Mouse (Mus musculus) cerebellum, postnatal 36 days (tissue): ENCODE results near the gene Pcnx3.

ENCODE experiments used
- DNase-seq, 2 experiments: peaks; one replicate each; pipeline ENCODE4 v3.0.0; 2021 to 2022; ENCODE audit warnings: mixed read lengths in 2 of 2

Pcnx3 gene

DNA sequence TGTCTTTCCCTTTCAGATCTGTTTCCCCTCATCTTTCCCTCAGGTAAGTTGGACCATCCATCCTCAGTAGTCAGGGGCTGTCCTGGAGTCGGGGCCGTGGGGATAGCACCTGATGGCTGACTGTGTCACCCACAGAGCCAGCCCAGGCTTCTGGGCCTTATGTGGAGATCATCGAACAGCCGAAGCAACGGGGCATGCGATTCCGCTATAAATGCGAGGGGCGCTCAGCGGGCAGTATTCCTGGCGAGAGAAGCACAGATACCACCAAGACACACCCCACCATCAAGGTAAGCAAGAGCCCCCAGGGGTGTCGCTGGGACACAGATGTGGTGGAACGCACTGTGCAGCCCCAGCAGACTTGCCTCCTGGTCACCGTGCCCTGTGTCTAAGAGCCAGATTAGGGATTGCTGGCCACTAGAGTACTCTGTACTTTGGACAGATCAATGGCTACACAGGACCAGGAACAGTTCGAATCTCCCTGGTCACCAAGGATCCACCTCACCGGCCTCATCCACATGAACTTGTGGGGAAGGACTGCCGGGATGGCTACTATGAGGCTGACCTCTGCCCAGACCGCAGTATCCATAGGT lies 50.2 kb downstream of the Pcnx3 start:
- DNase-seq, result no peak

DNA sequence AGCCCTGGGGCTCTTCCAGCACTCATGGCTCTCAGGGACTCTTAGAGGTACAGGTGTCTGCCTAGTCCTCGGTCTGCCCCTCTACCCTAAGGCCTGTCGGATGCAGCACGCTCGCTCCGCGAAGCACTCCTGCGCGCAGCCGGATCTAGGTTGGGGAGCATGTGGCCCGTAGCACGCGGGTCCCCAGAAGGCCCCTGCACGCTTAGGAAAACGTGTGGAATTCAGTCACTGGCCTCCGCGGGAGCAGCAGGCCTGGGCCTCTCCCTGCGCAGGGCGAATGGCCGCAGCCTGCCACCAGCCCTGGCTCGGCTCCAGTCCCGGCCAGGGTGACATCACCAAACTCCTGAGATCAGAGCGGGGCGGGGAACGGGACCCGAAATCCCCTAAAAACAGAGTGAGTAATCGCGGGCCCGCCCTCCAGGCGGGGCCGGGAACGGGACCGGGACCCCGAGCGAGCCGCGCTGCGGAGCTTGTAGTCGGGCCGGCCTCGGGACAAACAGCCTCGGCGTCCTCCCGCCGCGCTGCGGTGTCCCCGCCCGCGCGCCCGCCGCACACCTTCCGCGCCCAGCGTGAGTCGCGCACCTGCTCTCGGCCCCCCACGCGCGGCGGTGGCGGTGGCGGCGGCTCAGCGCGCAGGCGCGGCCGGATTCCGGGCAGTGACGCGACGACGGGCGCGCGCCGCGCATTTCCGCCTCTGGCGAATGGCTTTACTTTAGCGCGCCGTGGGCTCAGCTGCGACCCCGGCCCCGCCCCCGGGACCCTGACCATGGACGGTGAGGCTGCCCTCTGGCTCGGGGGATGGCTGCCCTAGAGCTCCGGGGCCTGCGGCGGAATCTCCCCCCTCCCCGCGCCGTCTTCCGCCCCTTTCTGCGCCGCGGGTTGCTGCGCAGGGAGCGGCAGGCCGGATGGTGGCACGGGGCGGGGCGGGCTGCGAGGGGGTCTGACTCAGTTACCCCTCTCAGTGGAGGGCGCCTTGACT lies 51.4 kb downstream of the Pcnx3 start, which contains the start of gene Rela:
Gene Rela, plus strand, starts transcription at position 415 of the 979 bp plus-strand sequence.
- DNase-seq, result peak; percentile 95

DNA sequence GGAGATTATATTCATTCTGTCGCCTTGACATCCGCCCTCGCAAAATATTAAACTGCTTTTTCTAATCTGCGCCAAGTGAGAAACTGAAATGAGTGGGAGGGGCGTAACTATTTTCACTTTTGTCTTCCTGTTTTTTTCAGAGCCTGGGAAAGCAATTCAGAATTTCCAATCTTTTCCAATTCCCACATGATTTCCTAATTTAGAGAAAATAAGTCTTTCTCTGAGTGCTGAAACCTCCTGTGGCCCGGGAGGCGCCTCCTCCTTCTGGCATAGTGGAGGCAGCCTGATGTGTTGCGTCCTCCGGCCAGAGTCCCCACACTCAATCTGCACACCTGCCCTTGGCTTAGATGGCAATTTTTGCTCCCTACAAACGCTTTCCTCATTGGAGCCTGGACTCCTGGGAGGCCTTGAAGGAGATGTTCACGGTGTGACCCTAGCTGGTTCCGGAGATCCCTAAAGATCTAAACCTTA lies 52.1 kb downstream of the Pcnx3 start:
- DNase-seq, result no peak

DNA sequence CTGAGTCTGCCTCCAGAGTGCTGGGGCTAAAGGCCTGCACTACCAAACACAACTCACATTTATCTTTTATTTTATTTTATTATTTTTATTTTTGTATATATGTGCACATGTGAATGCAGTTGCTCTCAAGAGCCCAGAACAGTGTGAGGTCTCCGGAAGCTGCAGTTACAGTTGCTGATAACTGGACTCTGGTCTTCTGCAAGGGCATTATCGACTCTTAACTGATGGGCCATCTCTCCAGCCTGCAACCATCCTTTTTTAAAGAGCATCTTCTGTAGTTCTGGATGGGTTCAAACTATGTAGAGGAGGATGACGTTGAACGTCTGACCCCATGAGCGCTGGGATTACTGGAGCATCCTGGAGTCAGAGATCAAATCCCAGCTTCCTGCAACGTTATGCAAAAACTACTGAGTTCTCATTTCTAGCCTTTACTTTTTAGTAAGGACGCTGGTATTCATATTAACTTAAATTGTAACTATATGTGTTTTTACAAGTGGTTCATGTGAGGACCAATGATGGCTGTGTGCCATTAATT lies 52.6 kb downstream of the Pcnx3 start:
- no peak for DNase-seq

DNA sequence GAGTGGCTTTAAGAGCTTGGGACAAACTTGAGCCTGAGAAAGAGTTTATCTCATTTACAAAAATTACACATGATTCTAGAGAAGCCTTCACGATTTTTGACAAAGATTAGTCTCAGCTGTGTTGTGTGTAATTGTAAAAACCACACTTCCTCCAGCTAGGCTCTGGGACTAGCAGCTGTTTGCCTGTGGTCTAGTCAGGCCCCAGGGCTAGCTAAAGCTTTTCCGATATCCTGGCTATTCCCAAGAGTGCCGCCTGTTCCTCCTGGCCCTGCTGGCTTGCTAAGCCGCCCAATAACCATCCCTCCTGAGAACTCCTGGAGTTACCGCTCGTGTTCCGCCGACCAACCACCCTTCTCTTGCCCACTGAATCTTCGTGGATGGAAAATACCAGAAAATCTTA lies 56.6 kb downstream of the Pcnx3 start:
- DNase-seq, result no peak

DNA sequence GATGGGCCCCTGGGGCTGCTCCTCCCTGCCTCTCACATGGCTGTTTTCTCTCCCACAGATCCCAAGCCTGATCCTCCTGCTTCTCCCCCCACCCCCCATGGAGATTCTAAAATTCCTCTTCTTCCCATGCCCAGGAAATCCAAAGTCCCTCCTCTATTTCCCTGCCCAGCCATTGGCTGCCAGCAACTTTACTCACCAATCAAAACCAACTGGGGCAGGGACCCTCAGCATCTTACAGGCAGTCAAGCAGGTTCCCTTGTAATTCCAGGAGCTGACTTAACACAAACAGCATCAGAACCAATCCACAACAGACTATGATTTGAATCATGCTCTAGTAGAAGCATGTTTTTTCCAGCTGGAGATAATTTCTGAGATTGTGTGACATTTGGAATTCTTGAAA lies 58.8 kb downstream of the Pcnx3 start:
- DNase-seq, result no peak

DNA sequence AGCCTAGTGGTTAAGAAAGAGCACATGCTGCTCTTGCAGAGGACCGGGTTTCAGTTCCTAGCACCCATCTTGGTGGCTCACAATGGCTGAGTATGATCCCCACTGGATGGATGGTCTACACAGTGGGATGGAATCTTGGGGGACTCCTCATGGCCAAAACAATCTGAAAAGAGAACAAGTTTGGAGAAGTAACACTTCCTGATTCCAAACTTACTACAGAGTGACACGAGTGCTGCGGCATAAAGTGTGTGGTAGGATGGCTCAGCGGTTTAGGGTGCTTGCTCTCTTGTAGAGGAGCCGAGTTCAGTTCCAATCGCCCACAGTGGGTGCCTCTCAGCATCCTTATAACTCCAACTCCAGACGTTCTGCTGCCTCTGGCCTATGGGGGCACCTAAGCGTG lies 63.4 kb downstream of the Pcnx3 start:
- no peak for DNase-seq

DNA sequence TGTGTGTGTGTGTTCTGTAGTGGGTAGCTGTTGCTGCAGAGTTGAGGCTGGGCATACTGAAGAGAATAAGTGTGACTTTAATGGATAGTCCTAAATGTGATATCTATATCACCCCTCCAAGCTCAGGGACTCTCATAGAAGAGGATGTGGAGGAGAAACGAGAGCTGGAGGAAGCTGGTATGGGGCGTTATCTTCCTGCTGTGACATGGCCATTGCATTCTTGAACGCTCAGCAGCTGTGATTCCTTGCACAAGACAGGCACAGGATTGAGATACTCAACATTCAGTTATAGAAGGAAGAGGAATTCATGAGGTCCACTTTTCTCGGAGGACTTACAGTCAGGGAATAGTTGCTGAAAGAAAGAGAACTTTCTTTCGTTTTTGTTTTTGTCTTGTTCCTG lies 66.8 kb downstream of the Pcnx3 start:
- no peak for DNase-seq

DNA sequence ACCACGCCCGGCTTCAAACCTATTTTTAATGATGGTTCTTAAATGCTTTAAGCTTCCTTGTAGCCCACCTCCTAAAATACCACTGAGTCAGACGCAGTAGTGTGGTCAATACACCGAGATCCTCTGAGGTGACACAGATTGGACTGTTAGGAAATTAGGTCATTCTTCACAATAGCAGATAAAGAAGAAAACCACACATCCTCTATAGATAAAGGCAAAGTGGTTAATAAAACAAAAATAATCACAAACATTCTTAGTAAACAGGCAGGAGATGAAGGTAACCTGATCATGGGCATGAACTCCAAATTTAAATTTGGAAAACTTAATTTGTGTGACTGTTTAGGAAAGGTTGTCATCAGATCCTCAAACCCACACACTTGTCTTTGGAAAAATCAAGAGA lies 68.7 kb downstream of the Pcnx3 start:
- DNase-seq, result no peak

DNA sequence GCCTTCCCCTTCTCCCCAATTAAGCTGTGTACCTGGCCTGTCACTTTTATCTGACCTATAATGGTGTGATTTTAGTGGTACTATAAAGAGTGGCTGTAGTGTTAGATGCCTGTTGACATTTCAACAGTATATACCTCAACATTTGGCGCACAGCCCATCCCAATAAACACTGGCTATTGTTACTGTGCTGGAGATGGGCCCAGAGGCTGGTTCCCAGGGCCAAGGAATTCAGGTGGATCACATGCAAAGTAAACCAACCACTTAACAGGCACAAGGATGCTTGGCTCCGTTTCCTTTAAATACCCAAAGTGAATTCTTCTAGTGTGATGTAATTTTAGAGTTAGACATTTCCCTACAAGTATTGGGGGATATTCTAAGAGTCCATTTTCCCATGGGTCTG lies 73.8 kb downstream of the Pcnx3 start:
- DNase-seq, result no peak
